Mouse (Mus musculus) liver, embryonic 13.5 days (tissue): ENCODE results near the gene Cd53. TPM values are rescaled to one million over a fixed set of nuclear protein-coding genes. Genes with fewer than 3 reads are reported as not detected.

Experiments used
- ATAC-seq: fragments of 200-750 bp; cut with Nextera tagmentation; 2 replicates; pipeline ENCODE4 v1.8.0; 2017; ENCODE audit warnings: low read depth, mild to moderate bottlenecking, moderate number of reproducible peaks, moderate library complexity
- DNase-seq: peaks from one replicate; pipeline ENCODE4 v3.0.0; 2022
- H3K27ac ChIP-seq: fragments of 300-500 bp; sonication (generic); 2 replicates; pipeline ENCODE4 v1.5.1; 2015; ENCODE audit warnings: moderate library complexity, mild to moderate bottlenecking, inconsistent platforms
- H3K27me3 ChIP-seq: fragments of 300-500 bp; sonication (generic); 2 replicates; pipeline ENCODE4 v1.6.1; 2015; ENCODE audit warnings: mild to moderate bottlenecking, inconsistent platforms
- H3K36me3 ChIP-seq: fragments of 300-500 bp; sonication (generic); 2 replicates; pipeline ENCODE4 v1.6.1; 2015; ENCODE audit warnings: mild to moderate bottlenecking, inconsistent platforms
- H3K4me1 ChIP-seq: fragments of 300-500 bp; sonication (generic); replicated peaks from 2 replicates; pipeline ENCODE4 v1.6.1; 2015; ENCODE audit warnings: inconsistent platforms
- H3K4me2 ChIP-seq: fragments of 300-500 bp; sonication (generic); 2 replicates; pipeline ENCODE4 v1.6.1; 2015; ENCODE audit warnings: inconsistent platforms, mild to moderate bottlenecking, moderate library complexity
- H3K4me3 ChIP-seq: fragments of 300-500 bp; sonication (generic); replicated peaks from 2 replicates; pipeline ENCODE4 v1.5.1; 2015; ENCODE audit warnings: mild to moderate bottlenecking, inconsistent platforms
- H3K9ac ChIP-seq: fragments of 300-500 bp; sonication (generic); 2 replicates; pipeline ENCODE4 v1.6.1; 2015; ENCODE audit warnings: mild to moderate bottlenecking, inconsistent platforms
- H3K9me3 ChIP-seq: fragments of 300-500 bp; sonication (generic); replicated peaks from 2 replicates; pipeline ENCODE4 v1.6.1; 2016; ENCODE audit warnings: inconsistent platforms
- WGBS: fragments of 180-500 bp; shearing (Covaris S2); methylation state at CpG from one replicate; pipeline ENCODE4 v1.1.7; 2015; ENCODE audit not compliant: insufficient replicate concordance; 5-methylcytosine and 5-hydroxymethylcytosine counted together
- polyA plus RNA-seq: library from polyadenylated mRNA; unstranded; fragments of >200 nt; fragmentation: Nextera tagmentation; extraction: Ambion mirVana; gene quantifications from 2 replicates; pipeline ENCODE4 v1.2.1, GENCODE M21; 2015

The Cd53 gene
- 18.0 and 21.9 TPM in 2 replicates for polyA plus RNA-seq

GRCm38 (mm10) chr3:106789930-106790329, at the start of gene Cd53:
Cd53 (minus strand) TSS chr3:106790149.
- Histone ChIP-seq H3K4me3 (peak within 1 kb of the TSS; percentile 21; the same call in 1 of the 2 replicates), H3K27ac (no peak within 1 kb of the TSS), H3K4me2 (no peak within 1 kb of the TSS), H3K9me3 (no peaks in the 10 kb centered on the region), H3K36me3 (no peaks in the 10 kb centered on the region), H3K9ac (no peak within 1 kb of the TSS), H3K4me1 (no peaks in the 10 kb centered on the region), H3K27me3 (no peaks in the 10 kb centered on the region)
- ATAC-seq (no peak), DNase-seq (peak; percentile 3)
- WGBS = 16% methylated on average over 2 of the region's 2 CpGs

- Histone ChIP-seq H3K4me2 (no peak overlapping the region), H3K9me3 (peaks cover 4% of the 10 kb centered on the region), H3K4me1 (no peaks in the 10 kb centered on the region), H3K9ac (no peak overlapping the region), H3K27me3 (no peaks in the 10 kb centered on the region), H3K27ac (no peak overlapping the region), H3K36me3 (no peaks in the 10 kb centered on the region), H3K4me3 (no peak overlapping the region)
- DNase-seq (no peak), ATAC-seq (0 out of 2 replicates have a peak, but pooled peaks have one; percentile 31)
- WGBS = 56% methylated on average over 1 of the region's 1 CpGs
These were observed 42.2 kb upstream of the Cd53 start for GRCm38 (mm10) chr3:106832107-106832506.

GRCm38 (mm10) chr3:106826187-106826586, 36.2 kb upstream of the Cd53 start, which contains the start of gene Olfr266:
Olfr266 (minus strand) TSS chr3:106826287.
- Histone ChIP-seq H3K4me1 (no peaks in the 10 kb centered on the region), H3K36me3 (no peaks in the 10 kb centered on the region), H3K9me3 (no peaks in the 10 kb centered on the region), H3K9ac (no peak within 1 kb of the TSS), H3K4me2 (no peak within 1 kb of the TSS), H3K27ac (no peak within 1 kb of the TSS), H3K4me3 (no peak within 1 kb of the TSS), H3K27me3 (no peaks in the 10 kb centered on the region)
- ATAC-seq (no peak), DNase-seq (no peak)
- 46% methylated on average over 1 of the region's 1 CpGs for WGBS

GRCm38 (mm10) chr3:106817676-106818075, 27.7 kb upstream of the Cd53 start:
- no peak overlapping the region for H3K4me3 ChIP-seq
- H3K27ac ChIP-seq = no peak overlapping the region
- H3K9me3 ChIP-seq = no peaks in the 10 kb centered on the region
- 54% methylated on average over 2 of the region's 2 CpGs for WGBS
- H3K4me1 ChIP-seq = no peaks in the 10 kb centered on the region
- no peak overlapping the region for H3K4me2 ChIP-seq
- ATAC-seq = no peak
- DNase-seq = no peak
- H3K27me3 ChIP-seq = no peaks in the 10 kb centered on the region
- H3K9ac ChIP-seq = no peak overlapping the region
- H3K36me3 ChIP-seq = no peaks in the 10 kb centered on the region

- ATAC-seq = no peak
- H3K4me3 ChIP-seq = no peak overlapping the region
These were observed 19.2 kb upstream of the Cd53 start for GRCm38 (mm10) chr3:106808972-106809695.

GRCm38 (mm10) chr3:106798079-106798478, 8.1 kb upstream of the Cd53 start:
- Histone ChIP-seq H3K4me2 (no peak overlapping the region), H3K36me3 (no peaks in the 10 kb centered on the region), H3K9ac (no peak overlapping the region), H3K27ac (no peak overlapping the region), H3K9me3 (no peaks in the 10 kb centered on the region), H3K4me3 (no peak overlapping the region), H3K4me1 (no peaks in the 10 kb centered on the region), H3K27me3 (no peaks in the 10 kb centered on the region)
- no peak for ATAC-seq
- no peak for DNase-seq

More at GRCm38 (mm10) chr3:106808972-106809695, 19.2 kb upstream of the Cd53 start:
- Histone ChIP-seq H3K9me3 (no peaks in the 10 kb centered on the region), H3K4me1 (no peaks in the 10 kb centered on the region), H3K27me3 (no peaks in the 10 kb centered on the region), H3K4me2 (no peak overlapping the region), H3K27ac (no peak overlapping the region), H3K36me3 (no peaks in the 10 kb centered on the region), H3K9ac (no peak overlapping the region)
- WGBS = 31% methylated on average over 2 of the region's 2 CpGs
- DNase-seq = no peak

- Histone ChIP-seq H3K9me3 (no peaks in the 10 kb centered on the region), H3K27me3 (no peaks in the 10 kb centered on the region), H3K9ac (no peak overlapping the region), H3K36me3 (no peaks in the 10 kb centered on the region), H3K4me1 (no peaks in the 10 kb centered on the region), H3K4me2 (no peak overlapping the region), H3K4me3 (0 out of 2 replicates have a peak overlapping the region, but pooled peaks have one; percentile 2), H3K27ac (no peak overlapping the region)
- DNase-seq (no peak), ATAC-seq (no peak)
- WGBS = 10% methylated on average over 2 of the region's 2 CpGs
These were observed 1.5 kb downstream of the Cd53 start for GRCm38 (mm10) chr3:106788440-106788887.

GRCm38 (mm10) chr3:106787972-106788371, 2.0 kb downstream of the Cd53 start:
- Histone ChIP-seq H3K4me3 (0 out of 2 replicates have a peak overlapping the region, but pooled peaks have one; percentile 2), H3K4me1 (no peaks in the 10 kb centered on the region), H3K9ac (no peak overlapping the region), H3K27ac (0 out of 2 replicates have a peak overlapping the region, but pooled peaks have one; percentile 9), H3K4me2 (0 out of 2 replicates have a peak overlapping the region, but pooled peaks have one; percentile 3), H3K36me3 (no peaks in the 10 kb centered on the region), H3K27me3 (no peaks in the 10 kb centered on the region), H3K9me3 (no peaks in the 10 kb centered on the region)
- ATAC-seq = no peak
- no peak for DNase-seq

GRCm38 (mm10) chr3:106785130-106785529, 4.8 kb downstream of the Cd53 start:
- ATAC-seq (no peak), DNase-seq (no peak)
- no peak overlapping the region for H3K9ac ChIP-seq
- no peak overlapping the region for H3K27ac ChIP-seq
- no peaks in the 10 kb centered on the region for H3K36me3 ChIP-seq
- no peaks in the 10 kb centered on the region for H3K9me3 ChIP-seq
- H3K4me1 ChIP-seq = no peaks in the 10 kb centered on the region
- no peak overlapping the region for H3K4me2 ChIP-seq
- no peak overlapping the region for H3K4me3 ChIP-seq
- H3K27me3 ChIP-seq = no peaks in the 10 kb centered on the region
- 58% methylated on average over 3 of the region's 3 CpGs for WGBS

- DNase-seq (no peak), ATAC-seq (no peak)
- no peak overlapping the region for H3K4me2 ChIP-seq
- H3K27ac ChIP-seq = no peak overlapping the region
- H3K36me3 ChIP-seq = no peaks in the 10 kb centered on the region
- H3K27me3 ChIP-seq = no peaks in the 10 kb centered on the region
- no peaks in the 10 kb centered on the region for H3K4me1 ChIP-seq
- no peak overlapping the region for H3K9ac ChIP-seq
- no peaks in the 10 kb centered on the region for H3K9me3 ChIP-seq
- H3K4me3 ChIP-seq = no peak overlapping the region
- 78% methylated on average over 1 of the region's 1 CpGs for WGBS
These were observed 18.1 kb downstream of the Cd53 start for GRCm38 (mm10) chr3:106771834-106772233.

- Histone ChIP-seq H3K4me2 (no peak overlapping the region), H3K27me3 (no peaks in the 10 kb centered on the region), H3K36me3 (no peaks in the 10 kb centered on the region), H3K27ac (no peak overlapping the region), H3K4me3 (no peak overlapping the region), H3K9ac (no peak overlapping the region), H3K4me1 (no peaks in the 10 kb centered on the region), H3K9me3 (no peaks in the 10 kb centered on the region)
- ATAC-seq = no peak
- 27% methylated on average over 1 of the region's 1 CpGs for WGBS
- no peak for DNase-seq
These were observed 34.1 kb downstream of the Cd53 start for GRCm38 (mm10) chr3:106755898-106756297.
